Mouse (Mus musculus): ENCODE measurements around the gene Ddx42.

- TF ChIP-seq CTCF (conservative IDR thresholded peaks at IDR 0.05; ENCODE audit: insufficient read depth, insufficient read length, low read depth, low read length) = no peak
- TF ChIP-seq POLR2A (IDR thresholded peaks at IDR 0.05; ENCODE audit: low read depth, low read length) = no peak
Measured at GRCm38 (mm10) chr11:106195341-106195740, 21.4 kb upstream of the Ddx42 start.
